ENCODE assay signal across 16 mouse cellular contexts in the genomic region with DNA sequence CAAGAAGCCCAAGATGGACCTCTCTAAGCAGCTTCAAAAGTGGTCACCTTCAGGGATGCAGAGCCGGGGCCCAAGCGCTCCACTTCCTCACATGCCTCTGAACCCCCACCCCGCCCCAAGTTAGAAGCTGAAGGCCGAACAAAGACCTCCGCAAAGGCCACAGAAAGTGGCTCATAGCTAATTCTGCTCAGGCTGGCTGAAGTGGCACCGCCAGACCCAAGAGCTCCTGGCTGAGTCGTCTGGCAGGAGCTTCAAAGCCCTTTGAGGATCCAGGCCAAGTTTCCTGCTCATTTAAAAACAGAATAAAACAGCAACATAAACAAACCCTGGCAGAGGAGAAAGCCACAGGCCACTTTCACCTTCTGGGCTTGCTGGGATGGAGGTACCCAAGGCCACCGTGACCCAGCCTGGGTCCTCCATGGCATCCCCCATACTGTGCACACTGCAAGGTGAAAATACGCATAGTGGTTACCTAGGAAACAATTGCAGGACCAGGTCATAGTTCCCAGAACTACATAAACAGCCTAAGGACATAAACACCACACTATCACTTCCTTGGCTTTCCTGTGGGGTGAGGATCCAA. TPM values are rescaled to one million over a fixed set of nuclear protein-coding genes. Genes with fewer than 3 reads are reported as not detected.
DNase-seq lines count a peak whose midpoint lies in the region; ATAC-seq and TF ChIP-seq lines count a peak whose summit lies in the region.
"Had no signal": no experiment of that assay in that cellular context is flagged by ENCODE, and none has a peak within 500 bp of the region (broad histone marks: within the 10 kb centered on the region; RNA-seq: fewer than 3 reads in every experiment).

No protein-coding gene starts in this region.

- H3K4me1 ChIP-seq in forebrain, embryonic 14.5 days (ENCODE audit: control insufficient read depth, insufficient read depth, low read length): no peaks in the 10 kb centered on the region
- peaks cover 21% of the 10 kb centered on the region for H3K4me1 ChIP-seq in forebrain, embryonic 10.5 days
- no peaks in the 10 kb centered on the region for H3K4me1 ChIP-seq in kidney, adult 2 months (ENCODE audit: control insufficient read depth, insufficient read depth, low read length)

- TF ChIP-seq CTCF in brain, embryonic 14.5 days (IDR thresholded peaks at IDR 0.05; ENCODE audit: borderline replicate concordance, extremely low read depth, insufficient read depth, insufficient read length): no peak
- TF ChIP-seq CTCF in kidney, adult 2 months (conservative IDR thresholded peaks at IDR 0.05; ENCODE audit: insufficient read depth, insufficient read length, low read depth, low read length): no peak

- no peaks in the 10 kb centered on the region for H3K9me3 ChIP-seq in forebrain, embryonic 14.5 days (replicated peaks; ENCODE audit: control insufficient read depth, low read length)
- peaks cover 7% of the 10 kb centered on the region; the same call in 1 of the 2 replicates for H3K9me3 ChIP-seq in forebrain, embryonic 10.5 days
- H3K9me3 ChIP-seq: lung, embryonic 15.5 days had no signal

- peak; percentile 33 for DNase-seq in forebrain, embryonic 14.5 days (ENCODE audit: low spot score)
- DNase-seq in forebrain, embryonic 10.5 days (ENCODE audit: extremely low spot score, low spot score): no peak
- peak; percentile 24 for DNase-seq in lung, postnatal 10 days
- DNase-seq in lung, postnatal 25 days (ENCODE audit: low spot score): no peak
- DNase-seq in brain, embryonic 14.5 days (ENCODE audit: low read depth): peak; percentile 65
- DNase-seq in lung, postnatal 36 days: peak; percentile 12
- DNase-seq in testis, postnatal 14 days (ENCODE audit: low spot score): no peak
- DNase-seq in kidney, adult 2 months: no peak
- DNase-seq: B cell, adult 2 months; cerebellum, adult 11-12 months; embryo, embryonic 11 days; gastrocnemius, postnatal 10 days; kidney, postnatal 10 days had no signal

- TF ChIP-seq POLR2A in brain, embryonic 14.5 days (IDR thresholded peaks at IDR 0.05; ENCODE audit: borderline replicate concordance, extremely low read depth, insufficient read depth, insufficient read length, poor library complexity, severe bottlenecking): no peak
- no peak for TF ChIP-seq POLR2A in kidney, adult 2 months (IDR thresholded peaks at IDR 0.05; ENCODE audit: low read depth, low read length)

- no peak for ATAC-seq in forebrain, embryonic 14.5 days

- no peak overlapping the region for H3K4me3 ChIP-seq in forebrain, embryonic 14.5 days (ENCODE audit: low read depth, low read length)
- H3K4me3 ChIP-seq in forebrain, embryonic 10.5 days: no peak overlapping the region
- no peak overlapping the region for H3K4me3 ChIP-seq in kidney, adult 2 months (ENCODE audit: insufficient read depth, low read depth, low read length)
- H3K4me3 ChIP-seq: lung, embryonic 15.5 days had no signal

- no peak overlapping the region for H3K9ac ChIP-seq in forebrain, embryonic 14.5 days (ENCODE audit: low read length)
- H3K9ac ChIP-seq: lung, embryonic 15.5 days had no signal

- no peaks in the 10 kb centered on the region for H3K36me3 ChIP-seq in forebrain, embryonic 14.5 days (ENCODE audit: control insufficient read depth, insufficient read depth, low read length)
- H3K36me3 ChIP-seq in forebrain, embryonic 10.5 days (replicated peaks): no peaks in the 10 kb centered on the region
- H3K36me3 ChIP-seq in kidney, adult 2 months (ENCODE audit: control insufficient read depth, insufficient read depth, low read length): no peaks in the 10 kb centered on the region
- H3K36me3 ChIP-seq: G1E; lung, embryonic 15.5 days had no signal

- no peak overlapping the region for H3K27ac ChIP-seq in forebrain, embryonic 14.5 days (ENCODE audit: low read depth, low read length)
- no peak overlapping the region for H3K27ac ChIP-seq in forebrain, embryonic 10.5 days
- H3K27ac ChIP-seq in kidney, adult 2 months (ENCODE audit: insufficient read depth, low read depth, low read length): no peak overlapping the region
- H3K27ac ChIP-seq: lung, embryonic 15.5 days had no signal

- H3K27me3 ChIP-seq in forebrain, embryonic 14.5 days (replicated peaks; ENCODE audit: control insufficient read depth, insufficient read depth, low read length): no peaks in the 10 kb centered on the region
- peaks cover 41% of the 10 kb centered on the region for H3K27me3 ChIP-seq in forebrain, embryonic 10.5 days (ENCODE audit: poor library complexity, severe bottlenecking)
- H3K27me3 ChIP-seq in kidney, adult 2 months (replicated peaks; ENCODE audit: control insufficient read depth, insufficient read depth, low read length): no peaks in the 10 kb centered on the region
- H3K27me3 ChIP-seq: lung, embryonic 15.5 days had no signal

- WGBS in forebrain, embryonic 14.5 days: 60% methylated on average over 9 of the region's 9 CpGs
- 79% methylated on average over 9 of the region's 9 CpGs for WGBS in forebrain, embryonic 10.5 days
- 75% methylated on average over 9 of the region's 9 CpGs for WGBS in kidney, adult 2 months

- no peak overlapping the region for H3K4me2 ChIP-seq in forebrain, embryonic 14.5 days (ENCODE audit: low read length)
- H3K4me2 ChIP-seq: heart, embryonic 11.5 days; lung, embryonic 15.5 days had no signal

RNA-seq across cellular contexts. Expression of gene Fzd10, which starts 24.6 kb away (rescaled TPM):
- 2.1 and 2.3 TPM in 2 replicates for polyA plus RNA-seq in forebrain, embryonic 14.5 days (2014; fragmentation: Nextera tagmentation; extraction: Ambion mirVana)
- 3.0 and 3.5 TPM in 2 replicates for polyA plus RNA-seq in forebrain, embryonic 10.5 days (2016; fragmentation: Nextera tagmentation; extraction: Ambion mirVana)
- polyA plus RNA-seq in brain, embryonic 14.5 days (2012; rRNA removed): 13.8 and 23.6 TPM in 2 replicates
- 0.19 and 0.20 TPM in 2 replicates for polyA plus RNA-seq in kidney, adult 2 months (2012; rRNA removed)
- polyA plus RNA-seq: G1E had no signal

Comparison
In these comparisons a context has a peak if more than half of its experiments do, and no peak if none do; other contexts are left out.
1. DNase-seq: peak in forebrain, embryonic 14.5 days (single experiment), lung, postnatal 10 days (single experiment), brain, embryonic 14.5 days (single experiment) and lung, postnatal 36 days (single experiment); none in forebrain, embryonic 10.5 days (single experiment), lung, postnatal 25 days (single experiment), testis, postnatal 14 days (single experiment) and kidney, adult 2 months (single experiment).